In genomic region chr3:69813005-69813695, GRCm38 (mm10) we compare ENCODE assay signal across 26 mouse cellular contexts. TPM values are rescaled to one million over a fixed set of nuclear protein-coding genes. Genes with fewer than 3 reads are reported as not detected.
DNase-seq lines count a peak whose midpoint lies in the region; ATAC-seq and TF ChIP-seq lines count a peak whose summit lies in the region.
"Had no signal": no experiment of that assay in that cellular context is flagged by ENCODE, and none has a peak within 500 bp of the region (broad histone marks: within the 10 kb centered on the region; RNA-seq: fewer than 3 reads in every experiment).

No protein-coding gene starts in this region.

- H3K27me3 ChIP-seq in lung, embryonic 14.5 days (ENCODE audit: insufficient read depth, low read length) = no peaks in the 10 kb centered on the region
- no peaks in the 10 kb centered on the region for H3K27me3 ChIP-seq in stomach, embryonic 15.5 days (replicated peaks)
- no peaks in the 10 kb centered on the region for H3K27me3 ChIP-seq in midbrain, embryonic 15.5 days (replicated peaks)
- H3K27me3 ChIP-seq: CH12.LX; heart, embryonic 15.5 days had no signal

- no peak for DNase-seq in lung, embryonic 14.5 days
- no peak for DNase-seq in lung, postnatal 4 days
- peak; percentile 27 for DNase-seq in embryo, embryonic 11 days
- DNase-seq in hindlimb bud, embryonic 11.5 days (ENCODE audit: extremely low spot score, low read depth, low spot score) = peak; percentile 33
- DNase-seq in kidney, adult 18-20 months = no peak
- DNase-seq: adrenal gland, adult 2 months; adrenal gland, postnatal 25 days; cerebellum, adult 18-20 months; cerebellum, adult 9-11 months; cerebellum, postnatal 36 days; gastrocnemius, postnatal 36 days; heart, adult 11 months; heart, postnatal 14 days had no signal

- ATAC-seq in lung, embryonic 14.5 days (ENCODE audit: insufficient read depth) = no peak
- peak; percentile 52; the same call in 1 of the 2 replicates for ATAC-seq in stomach, embryonic 15.5 days (ENCODE audit: insufficient read depth, low FRiP score, low read depth)
- no peak for ATAC-seq in erythroid progenitor cell, adult 5-6 weeks (replicated peaks; ENCODE audit: low FRiP score, poor library complexity, severe bottlenecking)
- ATAC-seq in midbrain, embryonic 15.5 days (replicated peaks) = no peak
- ATAC-seq: forebrain, embryonic 14.5 days; Patski had no signal

- H3K4me3 ChIP-seq in lung, embryonic 14.5 days (ENCODE audit: low read depth, low read length) = no peak overlapping the region
- no peak overlapping the region for H3K4me3 ChIP-seq in stomach, embryonic 15.5 days (replicated peaks)
- H3K4me3 ChIP-seq in midbrain, embryonic 15.5 days = no peak overlapping the region
- H3K4me3 ChIP-seq: embryonic facial prominence, embryonic 10.5 days; forebrain, embryonic 10.5 days; heart, embryonic 10.5 days; heart, embryonic 15.5 days; hindbrain, embryonic 10.5 days had no signal

- H3K27ac ChIP-seq in lung, embryonic 14.5 days (ENCODE audit: low read depth) = peak overlapping the region; percentile 19; the same call in 1 of the 2 replicates
- peak overlapping the region; percentile 21; the same call in 1 of the 2 replicates for H3K27ac ChIP-seq in stomach, embryonic 15.5 days
- H3K27ac ChIP-seq in midbrain, embryonic 15.5 days = no peak overlapping the region
- H3K27ac ChIP-seq: embryonic facial prominence, embryonic 10.5 days; forebrain, embryonic 10.5 days; heart, embryonic 10.5 days; heart, embryonic 15.5 days; hindbrain, embryonic 10.5 days; hindbrain, embryonic 14.5 days had no signal

- TF ChIP-seq CTCF in lung, embryonic 14.5 days (IDR thresholded peaks at IDR 0.05; ENCODE audit: low read depth) = no peak

- no peaks in the 10 kb centered on the region for H3K36me3 ChIP-seq in lung, embryonic 14.5 days (ENCODE audit: insufficient read depth)
- no peaks in the 10 kb centered on the region for H3K36me3 ChIP-seq in stomach, embryonic 15.5 days
- H3K36me3 ChIP-seq in midbrain, embryonic 15.5 days (replicated peaks) = no peaks in the 10 kb centered on the region
- H3K36me3 ChIP-seq: embryonic facial prominence, embryonic 10.5 days; forebrain, embryonic 10.5 days; heart, embryonic 10.5 days; heart, embryonic 15.5 days; hindbrain, embryonic 10.5 days had no signal

- no peak overlapping the region for H3K4me2 ChIP-seq in lung, embryonic 14.5 days
- no peak overlapping the region for H3K4me2 ChIP-seq in stomach, embryonic 15.5 days
- no peak overlapping the region for H3K4me2 ChIP-seq in midbrain, embryonic 15.5 days
- H3K4me2 ChIP-seq: heart, embryonic 15.5 days; hindbrain, embryonic 14.5 days had no signal

- no peaks in the 10 kb centered on the region for H3K9me3 ChIP-seq in lung, embryonic 14.5 days (ENCODE audit: low read depth, low read length)
- H3K9me3 ChIP-seq in stomach, embryonic 15.5 days = no peaks in the 10 kb centered on the region
- no peaks in the 10 kb centered on the region for H3K9me3 ChIP-seq in midbrain, embryonic 15.5 days
- H3K9me3 ChIP-seq: embryonic facial prominence, embryonic 10.5 days; forebrain, embryonic 10.5 days; heart, embryonic 10.5 days; heart, embryonic 15.5 days; hindbrain, embryonic 10.5 days had no signal

- 33% methylated on average over 11 of the region's 11 CpGs for WGBS in lung, embryonic 14.5 days
- WGBS in stomach, embryonic 15.5 days = 24% methylated on average over 11 of the region's 11 CpGs
- 85% methylated on average over 11 of the region's 11 CpGs for WGBS in midbrain, embryonic 15.5 days

- H3K4me1 ChIP-seq in lung, embryonic 14.5 days (ENCODE audit: insufficient read depth) = no peaks in the 10 kb centered on the region
- 0 out of 2 replicates have a peak, but pooled peaks cover under 1% of the 10 kb centered on the region for H3K4me1 ChIP-seq in stomach, embryonic 15.5 days
- H3K4me1 ChIP-seq in midbrain, embryonic 15.5 days = no peaks in the 10 kb centered on the region
- H3K4me1 ChIP-seq: forebrain, embryonic 10.5 days; heart, embryonic 10.5 days; heart, embryonic 15.5 days; hindbrain, embryonic 10.5 days had no signal

- H3K9ac ChIP-seq in lung, embryonic 14.5 days = no peak overlapping the region
- no peak overlapping the region for H3K9ac ChIP-seq in stomach, embryonic 15.5 days
- no peak overlapping the region for H3K9ac ChIP-seq in midbrain, embryonic 15.5 days
- H3K9ac ChIP-seq: heart, embryonic 15.5 days; hindbrain, embryonic 14.5 days had no signal

RNA-seq across cellular contexts. Expression of gene Sptssb, which starts 46.6 kb away (rescaled TPM):
- 9.8 and 10.8 TPM in 2 replicates for polyA plus RNA-seq in lung, embryonic 14.5 days (2014; fragmentation: Nextera tagmentation; extraction: Ambion mirVana)
- polyA plus RNA-seq in stomach, embryonic 15.5 days (2015; fragmentation: Nextera tagmentation; extraction: Ambion mirVana) = 31.9 and 37.0 TPM in 2 replicates
- total RNA-seq in erythroid progenitor cell, adult 5-6 weeks (2015; ENCODE audit: low replicate concordance) = not detected in 2 replicates
- not detected in 2 replicates for total RNA-seq in erythroid progenitor cell, adult 5-6 weeks (2017; ENCODE audit: low replicate concordance)
- polyA plus RNA-seq in midbrain, embryonic 15.5 days (2015; fragmentation: Nextera tagmentation; extraction: Ambion mirVana) = 0.45 and 0.59 TPM in 2 replicates
- total RNA-seq: adrenal gland, adult 2 months; adrenal gland, postnatal 25 days; CH12.LX; gastrocnemius, adult 8-10 months; gastrocnemius, postnatal 36 days; heart, postnatal 14 days had no signal
- polyA plus RNA-seq: adrenal gland, adult 2 months; forebrain, embryonic 10.5 days had no signal

Comparison
In these comparisons a context has a peak if more than half of its experiments do, and no peak if none do; other contexts are left out.
1. DNase-seq: peak in embryo, embryonic 11 days (single experiment) and hindlimb bud, embryonic 11.5 days (single experiment); none in lung, embryonic 14.5 days (single experiment), lung, postnatal 4 days (0 of 2) and kidney, adult 18-20 months (single experiment).